Mouse (Mus musculus): ENCODE measurements around the gene Ramp2. TPM values are rescaled to one million over a fixed set of nuclear protein-coding genes. Genes with fewer than 3 reads are reported as not detected.
A peak's percentile ranks its signal among the peaks of the same experiment; 100 is the strongest.

The Ramp2 gene
- polyA plus RNA-seq, 1 experiment: 0.32 TPM

DNA sequence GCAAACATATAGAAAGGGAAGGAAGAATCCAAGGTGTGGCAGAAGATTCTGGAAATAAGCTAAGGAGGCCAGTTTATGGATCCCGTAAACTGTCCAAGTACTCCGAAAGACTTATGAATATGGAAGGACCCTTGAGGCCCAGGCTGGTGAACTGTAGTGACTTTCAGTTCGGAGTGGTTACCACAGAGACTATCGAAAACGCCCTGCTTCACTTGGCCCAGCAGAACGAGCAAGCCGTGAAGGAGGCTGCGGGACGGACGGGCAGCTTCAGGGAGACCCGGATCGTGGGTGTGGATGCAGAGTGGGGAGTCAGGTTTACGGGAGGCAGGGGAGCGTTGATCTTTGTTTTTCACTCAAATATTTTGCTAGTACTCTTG is 33.4 kb downstream of the Ramp2 start:
- Histone ChIP-seq H3K4me1 (peaks cover 49% of the 10 kb centered on the region), H3K36me3 (replicated peaks; ENCODE audit: low read length) (peaks cover 26% of the 10 kb centered on the region), H3K9me3 (no peaks in the 10 kb centered on the region), H3K27me3 (replicated peaks) (peaks cover 6% of the 10 kb centered on the region), H3K4me3 (replicated peaks) (peak overlapping the region; percentile 98)
- no peak for TF ChIP-seq FLI1 (IDR thresholded peaks at IDR 0.05; ENCODE audit: low read length)
- TF ChIP-seq GATA1 (IDR thresholded peaks at IDR 0.05; ENCODE audit: borderline replicate concordance, low read length): no peak

DNA sequence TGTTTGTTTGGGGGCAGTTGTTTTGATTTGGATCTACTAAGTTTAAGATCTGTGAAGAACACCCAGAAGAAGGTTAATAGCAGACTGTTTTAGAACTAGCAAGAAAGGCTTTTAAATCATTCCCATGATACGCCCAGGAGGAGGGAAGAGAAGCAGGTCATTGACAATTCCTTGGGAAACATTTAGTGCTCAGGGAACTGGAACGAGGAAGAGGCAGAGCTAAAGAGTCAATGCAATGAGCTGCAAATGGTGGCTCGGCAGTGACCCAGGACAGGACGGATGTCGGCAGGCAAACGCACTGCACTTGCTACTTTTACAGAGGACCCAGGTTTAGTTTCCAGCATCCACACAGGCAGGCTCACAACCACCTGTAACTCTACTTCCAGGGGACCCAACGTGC is 35.0 kb downstream of the Ramp2 start:
- H3K4me3 ChIP-seq (replicated peaks): peak overlapping the region; percentile 33
- TF ChIP-seq GATA1 (IDR thresholded peaks at IDR 0.05; ENCODE audit: borderline replicate concordance, low read length) (no peak), FLI1 (IDR thresholded peaks at IDR 0.05; ENCODE audit: low read length) (no peak)

DNA sequence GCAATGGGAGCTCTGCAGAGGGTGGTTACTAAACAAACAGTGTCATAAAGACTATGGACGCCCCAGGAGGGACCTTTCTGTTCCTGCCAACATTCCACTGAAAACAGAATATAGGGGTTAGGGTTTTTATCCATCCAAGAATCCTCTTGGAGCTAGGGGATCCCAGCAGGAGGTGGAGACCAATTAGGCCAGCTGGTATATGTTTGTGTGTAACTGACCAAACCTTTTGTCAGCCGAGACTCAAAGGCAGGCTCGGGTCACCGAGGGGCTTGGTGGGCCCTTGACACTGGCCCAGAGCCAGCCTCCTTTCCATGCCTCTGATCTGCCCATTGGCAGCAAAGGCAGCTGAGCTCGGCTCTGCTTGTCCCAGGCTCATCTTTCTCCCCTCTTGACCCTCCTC is 37.1 kb downstream of the Ramp2 start:
- Histone ChIP-seq H3K4me1 (peaks cover 13% of the 10 kb centered on the region), H3K27me3 (replicated peaks) (peaks cover 6% of the 10 kb centered on the region), H3K9me3 (no peaks in the 10 kb centered on the region), H3K36me3 (replicated peaks; ENCODE audit: low read length) (peaks cover 36% of the 10 kb centered on the region), H3K4me3 (replicated peaks) (no peak overlapping the region)
- TF ChIP-seq GATA1 (IDR thresholded peaks at IDR 0.05; ENCODE audit: borderline replicate concordance, low read length) (no peak), FLI1 (IDR thresholded peaks at IDR 0.05; ENCODE audit: low read length) (no peak)

More for the DNA sequence above, 35.0 kb downstream of the Ramp2 start:
- Histone ChIP-seq H3K4me1 (peaks cover 34% of the 10 kb centered on the region), H3K9me3 (no peaks in the 10 kb centered on the region), H3K27me3 (replicated peaks) (peaks cover 6% of the 10 kb centered on the region), H3K36me3 (replicated peaks; ENCODE audit: low read length) (peaks cover 36% of the 10 kb centered on the region)

DNA sequence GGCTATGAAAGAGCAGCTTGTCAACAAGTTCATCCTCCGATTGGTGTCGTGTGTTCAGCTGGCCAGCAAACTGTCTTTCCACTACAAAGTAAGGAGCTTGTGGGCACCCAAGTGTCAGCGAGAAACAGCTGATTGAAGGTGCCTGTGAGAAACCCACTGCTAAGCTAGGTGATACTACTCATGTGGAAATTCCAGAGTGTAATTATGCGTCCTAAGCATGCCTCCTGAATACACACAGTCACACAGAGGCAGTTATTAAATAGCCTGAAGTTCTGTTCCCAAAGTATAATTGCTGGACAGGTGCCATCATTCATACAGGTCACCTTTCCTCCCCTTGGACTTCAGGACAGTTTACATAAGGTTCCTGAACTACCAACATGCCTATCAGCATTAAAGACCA is 38.0 kb downstream of the Ramp2 start:
- Histone ChIP-seq H3K4me3 (replicated peaks) (no peak overlapping the region), H3K4me1 (peaks cover 6% of the 10 kb centered on the region; the same call in 1 of the 2 replicates), H3K27me3 (replicated peaks) (peaks cover 6% of the 10 kb centered on the region), H3K9me3 (no peaks in the 10 kb centered on the region), H3K36me3 (replicated peaks; ENCODE audit: low read length) (peaks cover 45% of the 10 kb centered on the region)
- TF ChIP-seq GATA1 (IDR thresholded peaks at IDR 0.05; ENCODE audit: borderline replicate concordance, low read length) (no peak), FLI1 (IDR thresholded peaks at IDR 0.05; ENCODE audit: low read length) (no peak)

DNA sequence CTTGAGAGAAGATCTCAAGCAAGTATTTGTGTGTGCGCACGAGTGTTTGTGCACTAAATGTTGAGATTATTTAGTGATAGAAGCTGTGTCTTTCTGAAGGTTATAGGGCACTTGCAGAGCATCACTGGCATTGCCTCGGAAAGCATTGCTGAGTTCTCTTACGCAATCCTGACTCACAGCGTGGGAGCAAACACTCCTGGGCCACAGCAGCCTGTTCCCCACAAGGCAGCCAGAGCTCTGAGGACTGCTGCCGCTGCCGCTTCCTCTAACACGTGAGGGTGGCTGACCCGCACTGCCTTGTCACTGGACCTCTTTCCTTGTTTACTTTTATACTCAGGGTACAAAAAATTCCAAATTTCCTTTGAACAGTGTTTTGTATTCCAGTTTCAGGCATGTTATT is 41.5 kb downstream of the Ramp2 start:
- Histone ChIP-seq H3K36me3 (replicated peaks; ENCODE audit: low read length) (peaks cover 80% of the 10 kb centered on the region), H3K4me1 (no peaks in the 10 kb centered on the region), H3K4me3 (replicated peaks) (no peak overlapping the region), H3K9me3 (no peaks in the 10 kb centered on the region), H3K27me3 (replicated peaks) (no peaks in the 10 kb centered on the region)
- no peak for TF ChIP-seq FLI1 (IDR thresholded peaks at IDR 0.05; ENCODE audit: low read length)
- no peak for TF ChIP-seq GATA1 (IDR thresholded peaks at IDR 0.05; ENCODE audit: borderline replicate concordance, low read length)

DNA sequence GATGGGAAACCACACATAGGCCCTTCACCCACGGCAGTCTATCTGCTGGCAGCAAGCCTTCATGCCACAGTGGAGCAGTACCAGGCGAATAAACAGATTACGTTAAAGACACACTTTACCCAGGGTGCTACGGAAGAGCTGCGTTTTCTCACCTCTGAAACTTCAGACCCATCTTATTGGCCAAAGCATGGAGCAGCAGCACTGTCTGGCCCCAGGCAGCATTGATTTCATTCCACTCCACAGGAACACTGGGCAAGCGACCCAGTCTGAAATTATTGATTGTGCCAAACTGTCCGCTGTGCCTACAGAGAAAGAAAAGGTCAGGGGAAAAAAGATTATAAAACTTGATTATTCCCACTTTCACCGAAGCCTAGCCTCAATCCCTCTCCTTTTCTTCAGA is 45.4 kb downstream of the Ramp2 start:
- Histone ChIP-seq H3K4me1 (no peaks in the 10 kb centered on the region; the same call in 1 of the 2 replicates), H3K4me3 (replicated peaks) (no peak overlapping the region), H3K36me3 (replicated peaks; ENCODE audit: low read length) (peaks cover 99% of the 10 kb centered on the region), H3K27me3 (replicated peaks) (no peaks in the 10 kb centered on the region), H3K9me3 (no peaks in the 10 kb centered on the region)
- TF ChIP-seq GATA1 (IDR thresholded peaks at IDR 0.05; ENCODE audit: borderline replicate concordance, low read length) (no peak), FLI1 (IDR thresholded peaks at IDR 0.05; ENCODE audit: low read length) (no peak)

DNA sequence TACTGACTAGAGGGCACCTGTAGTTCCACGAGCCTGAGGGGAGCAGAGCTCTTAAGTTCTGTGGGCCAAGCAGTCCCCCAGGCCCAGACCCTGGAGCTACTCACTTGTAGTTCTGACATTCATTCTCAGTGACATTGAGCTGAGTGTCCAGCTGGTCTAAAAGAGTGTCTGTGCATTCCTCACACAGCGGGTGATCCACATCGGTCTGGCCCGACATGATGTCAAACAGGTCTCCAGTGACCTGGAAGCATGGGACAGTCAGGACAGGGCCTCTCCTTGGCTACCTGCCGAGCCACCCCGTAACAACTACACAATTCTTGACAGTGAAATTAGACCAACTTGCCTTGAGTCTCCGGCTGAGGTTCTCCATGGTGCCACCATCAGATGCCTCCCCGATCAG is 49.4 kb downstream of the Ramp2 start:
- H3K4me3 ChIP-seq (replicated peaks): no peak overlapping the region
- TF ChIP-seq GATA1 (IDR thresholded peaks at IDR 0.05; ENCODE audit: borderline replicate concordance, low read length) (no peak), FLI1 (IDR thresholded peaks at IDR 0.05; ENCODE audit: low read length) (no peak)
- no peaks in the 10 kb centered on the region for H3K9me3 ChIP-seq
- H3K27me3 ChIP-seq (replicated peaks): no peaks in the 10 kb centered on the region
- peaks cover 100% of the 10 kb centered on the region for H3K36me3 ChIP-seq (replicated peaks; ENCODE audit: low read length)
- peaks cover 22% of the 10 kb centered on the region for H3K4me1 ChIP-seq

DNA sequence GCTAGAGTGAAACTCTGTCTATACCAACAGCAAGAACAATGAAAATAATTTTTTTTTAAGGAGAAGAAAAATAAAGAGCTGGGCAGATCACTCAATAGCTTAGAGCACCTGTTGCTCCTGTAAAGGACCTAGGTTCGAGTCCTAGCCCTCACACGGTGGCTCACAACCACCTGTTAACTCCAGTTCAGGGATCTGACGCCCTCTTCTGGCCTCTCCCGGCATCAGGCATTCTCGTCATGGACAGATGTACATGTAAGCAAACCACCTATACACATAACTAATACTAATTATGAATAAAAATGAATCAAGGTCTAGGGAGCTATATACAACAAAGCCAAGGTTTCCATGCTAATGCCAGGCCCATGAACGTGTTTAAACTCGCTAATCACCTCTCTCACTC is 55.1 kb downstream of the Ramp2 start:
- no peaks in the 10 kb centered on the region for H3K9me3 ChIP-seq
- peak overlapping the region; percentile 95 for H3K4me3 ChIP-seq (replicated peaks)
- peaks cover 39% of the 10 kb centered on the region for H3K4me1 ChIP-seq
- TF ChIP-seq FLI1 (IDR thresholded peaks at IDR 0.05; ENCODE audit: low read length) (no peak), GATA1 (IDR thresholded peaks at IDR 0.05; ENCODE audit: borderline replicate concordance, low read length) (no peak)
- peaks cover 48% of the 10 kb centered on the region for H3K36me3 ChIP-seq (replicated peaks; ENCODE audit: low read length)
- H3K27me3 ChIP-seq (replicated peaks): no peaks in the 10 kb centered on the region

DNA sequence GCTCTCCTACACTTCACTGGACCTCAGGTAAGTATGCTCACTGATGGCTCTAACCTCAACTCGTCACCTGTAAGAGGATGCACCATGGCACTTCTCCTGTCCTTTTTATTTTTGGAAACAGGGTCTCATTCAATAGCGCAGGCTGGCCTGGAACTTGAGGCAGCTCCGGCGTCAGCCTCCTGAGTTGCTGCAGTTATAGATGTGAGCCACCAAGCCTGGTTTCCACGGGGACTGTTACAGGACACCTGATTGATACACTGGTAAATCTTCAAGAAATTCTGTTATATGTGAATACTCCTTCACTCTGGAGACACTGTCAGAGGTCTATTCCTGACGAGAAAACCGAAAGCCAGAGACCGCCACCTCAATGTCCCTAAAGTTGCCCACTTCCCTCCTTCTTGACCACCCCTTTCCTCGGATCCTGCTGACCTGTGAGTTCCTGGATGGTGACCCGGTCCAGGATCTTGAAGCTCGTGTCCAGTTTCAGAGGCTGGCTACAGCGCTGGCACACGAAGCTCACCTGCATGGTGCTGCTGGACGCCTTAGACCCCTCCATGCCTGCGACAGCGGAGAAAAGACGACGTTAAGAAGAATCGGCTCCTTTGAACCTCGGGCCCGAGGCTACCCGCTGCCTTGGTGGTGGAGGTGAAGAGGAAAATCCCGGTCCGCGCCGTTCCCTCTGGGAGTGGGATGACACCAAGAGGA is 55.6 kb downstream of the Ramp2 start:
- peaks cover 42% of the 10 kb centered on the region for H3K36me3 ChIP-seq (replicated peaks; ENCODE audit: low read length)
- no peak for TF ChIP-seq FLI1 (IDR thresholded peaks at IDR 0.05; ENCODE audit: low read length)
- TF ChIP-seq GATA1 (IDR thresholded peaks at IDR 0.05; ENCODE audit: borderline replicate concordance, low read length): no peak
- H3K4me1 ChIP-seq: peaks cover 39% of the 10 kb centered on the region
- peak overlapping the region; percentile 95 for H3K4me3 ChIP-seq (replicated peaks)
- H3K9me3 ChIP-seq: no peaks in the 10 kb centered on the region
- peaks cover 2% of the 10 kb centered on the region for H3K27me3 ChIP-seq (replicated peaks)

DNA sequence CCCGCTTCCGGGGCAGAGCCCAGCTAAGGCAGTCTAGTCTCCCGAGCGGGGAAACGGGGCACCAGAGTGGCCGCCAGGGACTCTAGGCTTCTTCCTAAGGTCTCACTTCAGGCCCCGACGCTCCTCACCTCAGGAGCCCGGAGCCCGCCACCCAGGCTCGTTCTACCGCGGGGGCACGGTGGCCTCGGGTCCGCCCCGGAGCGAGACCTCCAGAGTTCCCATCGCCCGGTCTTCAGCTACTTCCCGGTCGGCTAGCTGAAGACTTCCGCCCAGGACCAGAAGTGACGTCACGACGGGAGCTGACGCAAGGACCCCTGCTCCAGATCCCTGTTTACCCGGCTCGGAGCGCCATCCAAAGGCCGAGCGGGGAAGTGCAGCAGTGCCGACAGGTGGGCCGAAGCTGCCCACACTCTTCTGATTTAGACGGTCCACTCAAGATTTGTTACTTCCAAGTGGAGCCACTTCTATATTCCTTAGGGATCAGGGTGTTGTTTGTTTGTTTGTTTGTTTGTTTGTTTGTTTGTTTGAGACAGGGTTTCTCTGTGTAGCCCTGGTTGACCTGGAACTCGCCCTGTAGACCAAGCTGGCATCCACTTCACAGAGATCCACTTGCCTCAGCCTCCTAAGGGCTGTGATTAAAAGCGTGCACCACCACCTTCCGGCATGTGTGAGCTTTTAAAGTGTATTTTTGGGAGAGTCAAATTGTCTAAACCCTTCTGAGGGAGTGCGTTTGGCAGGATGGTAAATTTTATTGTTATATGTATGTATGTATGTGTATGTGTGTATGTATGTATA is 56.4 kb downstream of the Ramp2 start, which contains the start of gene Becn1:
Becn1 (minus strand) TSS at position 283 of the 795 bp plus-strand sequence.
- no peak for TF ChIP-seq FLI1 (IDR thresholded peaks at IDR 0.05; ENCODE audit: low read length)
- no peak for TF ChIP-seq GATA1 (IDR thresholded peaks at IDR 0.05; ENCODE audit: borderline replicate concordance, low read length)

More for the DNA sequence above, 56.4 kb downstream of the Ramp2 start, which contains the start of gene Becn1:
- Histone ChIP-seq H3K9me3 (no peaks in the 10 kb centered on the region), H3K36me3 (replicated peaks; ENCODE audit: low read length) (peaks cover 35% of the 10 kb centered on the region), H3K4me1 (peaks cover 39% of the 10 kb centered on the region), H3K27me3 (replicated peaks) (peaks cover 6% of the 10 kb centered on the region), H3K4me3 (replicated peaks) (peak within 1 kb of the TSS; percentile 95)

Data from megakaryocyte, embryonic 14.5 days (primary cell).